Comparison of ENCODE assay signal across 7 mouse cellular contexts in the genomic region with DNA sequence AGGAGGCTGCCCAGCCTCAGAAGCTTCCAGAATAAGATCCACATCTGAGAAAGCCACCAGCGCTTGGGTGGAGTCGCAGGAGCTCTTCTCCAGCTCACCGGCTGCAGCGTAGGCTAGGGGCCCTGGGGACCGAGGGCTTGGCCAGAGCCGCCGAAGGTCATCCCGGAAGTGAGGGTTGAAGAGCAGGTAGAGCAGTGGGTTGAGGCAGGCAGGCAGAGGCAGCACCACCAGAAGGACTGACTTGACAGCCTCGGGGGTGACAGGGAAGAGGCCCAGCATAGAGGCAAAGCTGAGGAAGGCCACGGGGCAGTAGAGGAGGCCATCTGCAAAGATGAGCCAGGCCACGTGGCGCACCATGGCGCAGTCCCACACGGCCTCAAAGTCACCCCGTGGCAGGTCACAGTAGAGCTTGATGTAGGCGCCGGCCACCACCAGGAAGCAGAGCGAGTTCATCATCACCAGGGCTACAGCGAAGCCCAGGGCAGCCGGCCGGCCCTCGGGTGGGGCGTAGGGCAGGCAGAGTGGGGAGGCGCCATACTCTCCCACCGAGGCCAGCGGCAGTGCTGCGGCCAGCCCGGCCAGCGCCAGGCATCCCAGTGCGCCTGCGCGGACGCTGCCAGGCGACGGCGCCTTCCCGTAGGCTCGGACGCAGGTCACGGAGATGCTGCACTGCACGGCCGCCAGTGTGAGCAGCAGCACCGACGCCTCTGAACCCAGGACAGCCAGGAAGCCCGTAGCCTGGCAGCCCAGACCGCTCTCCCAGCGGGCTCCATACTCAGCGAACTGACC. TPM values are rescaled to one million over a fixed set of nuclear protein-coding genes. Genes with fewer than 3 reads are reported as not detected.
DNase-seq lines count a peak whose midpoint lies in the region; ATAC-seq lines count a peak whose summit lies in the region.

No protein-coding gene starts in this region.

- intact Hi-C loops in left cerebral cortex, postnatal 14 days (cut with DNase I), result loop anchor here (10.0 kb wide), 1 partner anchor 377 kb away; no protein-coding TSS in a partner anchor

- ATAC-seq in inflammation-experienced regulatory T-cells, adult 6 months, result peak; percentile 54
- peak; percentile 62 for ATAC-seq in megakaryocyte, adult 5-6 weeks (ENCODE audit: poor library complexity, severe bottlenecking)

- peak; percentile 45 for DNase-seq in adrenal gland, adult 8-10 months
- DNase-seq in cerebellum, postnatal 36 days, result peak; percentile 58 to 73
- peak; percentile 70 for DNase-seq in gastrocnemius, postnatal 10 days
- peak; percentile 30 to 64 for DNase-seq in left cerebral cortex, postnatal 14 days (ENCODE audit: low spot score in 2 of 2)
- DNase-seq in retina, postnatal 7 days (ENCODE audit: low read depth, low spot score), result peak; percentile 54

RNA-seq across cellular contexts. Expression of a gene that starts 25.0 kb away (rescaled TPM):
- 1 to 10 TPM in 2 of 4 experiments, under 1 TPM in 2; 0.70 to 1.7 (median 1.1) TPM for total RNA-seq in adrenal gland, adult 8-10 months (2022)
- total RNA-seq in gastrocnemius, postnatal 10 days (2021), result 1 to 10 TPM; 7.2 to 8.8 TPM
- 10 to 100 TPM; 11.0 to 33.5 (median 11.1) TPM for polyA plus RNA-seq in inflammation-experienced regulatory T-cells, adult 6 months (2017; shearing (Covaris generic))
- total RNA-seq in left cerebral cortex, postnatal 14 days (2021), result 1 to 10 TPM; 2.7 to 3.4 TPM
- total RNA-seq in megakaryocyte, adult 5-6 weeks (2015), result 49.0 and 58.0 TPM in 2 replicates
- 15.6 and 16.3 TPM in 2 replicates for total RNA-seq in megakaryocyte, adult 5-6 weeks (2017)

RNA-seq across cellular contexts. Expression of a gene that starts 31.6 kb away (rescaled TPM):
- total RNA-seq in adrenal gland, adult 8-10 months (2022), result 10 to 100 TPM; 10.3 to 23.7 (median 15.7) TPM
- total RNA-seq in gastrocnemius, postnatal 10 days (2021), result 100 to 1,000 TPM; 199 to 221 TPM
- 1 to 10 TPM; 2.1 to 4.0 (median 3.2) TPM for polyA plus RNA-seq in inflammation-experienced regulatory T-cells, adult 6 months (2017; shearing (Covaris generic))
- 10 to 100 TPM; 77.8 to 81.7 TPM for total RNA-seq in left cerebral cortex, postnatal 14 days (2021)
- 3.7 and 5.0 TPM in 2 replicates for total RNA-seq in megakaryocyte, adult 5-6 weeks (2015)
- total RNA-seq in megakaryocyte, adult 5-6 weeks (2017), result 4.4 and 4.6 TPM in 2 replicates

Comparison
In these comparisons a context has a peak if more than half of its experiments do, and no peak if none do; other contexts are left out.
1. Peak in every context shown above with its lines: DNase-seq and ATAC-seq.